Mouse (Mus musculus) lung, adult 2 months (tissue): Measurements from ENCODE around the gene Ninl.

Experiments used
- CTCF ChIP-seq: fragments of 200-500 bp; IDR thresholded peaks from 2 replicates; pipeline ENCODE4 v1.5.1; 2011; ENCODE audit warnings: mild to moderate bottlenecking, low read length, control low read depth; ENCODE audit not compliant: insufficient read depth
- POLR2A ChIP-seq: fragments of 200-500 bp; IDR thresholded peaks from 2 replicates; pipeline ENCODE4 v1.6.1; 2011; ENCODE audit warnings: low read depth, mild to moderate bottlenecking, control low read depth, low read length, borderline replicate concordance; ENCODE audit errors: extremely low read depth

- TF ChIP-seq POLR2A (no peak), CTCF (no peak)
These were observed 89.5 kb downstream of the Ninl start for GRCm38 (mm10) chr2:150949652-150950051.
